Mouse (Mus musculus) intestine, embryonic 14.5 days (tissue): ENCODE results near the gene Cbx7. TPM values are rescaled to one million over a fixed set of nuclear protein-coding genes. Genes with fewer than 3 reads are reported as not detected.

Experiments
- ATAC-seq: fragments of 200-750 bp; cut with Nextera tagmentation; replicated peaks from 2 replicates; pipeline ENCODE4 v1.8.0; 2017; ENCODE audit warnings: low read depth, moderate number of reproducible peaks, moderate TSS enrichment, moderate library complexity; ENCODE audit not compliant: low FRiP score, low TSS enrichment
- DNase-seq: peaks from one replicate; pipeline ENCODE4 v3.0.0-alpha.2; 2018; ENCODE audit warnings: low spot score
- H3K27ac ChIP-seq: fragments of 300-500 bp; sonication (generic); 2 replicates; pipeline ENCODE4 v1.5.1; 2014; ENCODE audit warnings: low read depth, mild to moderate bottlenecking, control low read depth
- H3K27me3 ChIP-seq: fragments of 300-500 bp; sonication (generic); replicated peaks from 2 replicates; pipeline ENCODE4 v1.6.1; 2014; ENCODE audit warnings: low read length, control low read depth; ENCODE audit not compliant: control insufficient read depth, insufficient read depth
- H3K36me3 ChIP-seq: fragments of 300-500 bp; sonication (generic); 2 replicates; pipeline ENCODE4 v1.6.1; 2014; ENCODE audit warnings: low read length, control low read depth; ENCODE audit not compliant: control insufficient read depth, insufficient read depth
- H3K4me1 ChIP-seq: fragments of 300-500 bp; sonication (generic); replicated peaks from 2 replicates; pipeline ENCODE4 v1.6.1; 2014; ENCODE audit warnings: low read length, control low read depth, mixed read lengths; ENCODE audit not compliant: control insufficient read depth, insufficient read depth
- H3K4me2 ChIP-seq: fragments of 300-500 bp; sonication (generic); 2 replicates; pipeline ENCODE4 v1.6.1; 2014; ENCODE audit warnings: low read length
- H3K4me3 ChIP-seq: fragments of 300-500 bp; sonication (generic); 2 replicates; pipeline ENCODE4 v1.5.1; 2014; ENCODE audit warnings: low read depth, low read length, control low read depth, mixed read lengths
- H3K9ac ChIP-seq: fragments of 300-500 bp; sonication (generic); 2 replicates; pipeline ENCODE4 v1.6.1; 2014; ENCODE audit warnings: mild to moderate bottlenecking, low read length
- H3K9me3 ChIP-seq: fragments of 300-500 bp; sonication (generic); 2 replicates; pipeline ENCODE4 v1.6.1; 2016; ENCODE audit warnings: low read length, control low read depth; ENCODE audit not compliant: control insufficient read depth
- WGBS: fragments of 180-500 bp; shearing (Covaris S2); extraction: QIAGEN DNeasy Blood & Tissue Kit; methylation state at CpG from one replicate; pipeline ENCODE4 v1.1.7; 2014; 5-methylcytosine and 5-hydroxymethylcytosine counted together
- polyA plus RNA-seq: library from polyadenylated mRNA; unstranded; fragments of >200 nt; fragmentation: Nextera tagmentation; extraction: Ambion mirVana; gene quantifications from 2 replicates; pipeline ENCODE4 v1.2.1, GENCODE M21; 2014

The Cbx7 gene
- polyA plus RNA-seq, 1 experiment from 2014 or later: 6.2 TPM

DNA sequence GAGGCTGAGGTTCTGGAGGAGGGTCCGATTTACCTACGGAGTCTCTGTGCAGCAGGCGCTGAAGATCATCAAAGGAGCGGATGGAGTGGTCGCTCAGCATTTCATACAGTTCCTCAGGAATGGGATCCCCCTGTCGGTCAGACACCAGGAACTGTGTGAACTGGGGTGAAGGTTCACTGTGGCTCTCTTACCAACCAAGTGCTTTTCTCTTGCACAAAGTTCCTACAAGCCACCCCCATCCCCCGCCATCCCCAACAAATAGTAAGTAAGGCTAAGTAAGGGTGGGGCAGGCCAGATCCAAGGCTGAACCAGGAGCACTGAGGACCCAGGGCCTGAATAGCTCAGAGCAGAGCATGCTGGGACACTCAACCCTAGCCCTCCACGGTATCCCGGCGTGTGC lies 34.5 kb upstream of the Cbx7 start:
- WGBS: 72% methylated on average over 10 of the region's 10 CpGs
- Histone ChIP-seq H3K27me3 (no peaks in the 10 kb centered on the region), H3K27ac (0 out of 2 replicates have a peak overlapping the region, but pooled peaks have one; percentile 33), H3K4me1 (0 out of 2 replicates have a peak, but pooled peaks cover 4% of the 10 kb centered on the region), H3K9ac (no peak overlapping the region), H3K4me3 (no peak overlapping the region), H3K9me3 (no peaks in the 10 kb centered on the region), H3K4me2 (no peak overlapping the region), H3K36me3 (no peaks in the 10 kb centered on the region)
- DNase-seq (no peak), ATAC-seq (no peak)

GRCm38 (mm10) chr15:80004644-80005340 lies 33.9 kb upstream of the Cbx7 start:
- Histone ChIP-seq H3K27me3 (no peaks in the 10 kb centered on the region), H3K36me3 (no peaks in the 10 kb centered on the region), H3K4me1 (0 out of 2 replicates have a peak, but pooled peaks cover 4% of the 10 kb centered on the region), H3K27ac (0 out of 2 replicates have a peak overlapping the region, but pooled peaks have one; percentile 33), H3K4me2 (no peak overlapping the region), H3K9ac (no peak overlapping the region), H3K9me3 (no peaks in the 10 kb centered on the region), H3K4me3 (no peak overlapping the region)
- DNase-seq (no peak), ATAC-seq (0 out of 2 replicates have a peak, but pooled peaks have one; percentile 11)
- 52% methylated on average over 14 of the region's 14 CpGs for WGBS

- DNase-seq (no peak), ATAC-seq (no peak)
- Histone ChIP-seq H3K9me3 (no peaks in the 10 kb centered on the region), H3K4me2 (no peak overlapping the region), H3K27ac (no peak overlapping the region), H3K36me3 (no peaks in the 10 kb centered on the region), H3K4me1 (0 out of 2 replicates have a peak, but pooled peaks cover 4% of the 10 kb centered on the region), H3K9ac (no peak overlapping the region), H3K4me3 (no peak overlapping the region), H3K27me3 (no peaks in the 10 kb centered on the region)
- WGBS: 79% methylated on average over 2 of the region's 2 CpGs
Measured at GRCm38 (mm10) chr15:80003581-80003980, 32.7 kb upstream of the Cbx7 start.

- WGBS: 91% methylated on average over 23 of the region's 23 CpGs
- Histone ChIP-seq H3K4me1 (0 out of 2 replicates have a peak, but pooled peaks cover 4% of the 10 kb centered on the region), H3K27me3 (no peaks in the 10 kb centered on the region), H3K4me2 (no peak overlapping the region), H3K4me3 (no peak overlapping the region), H3K9me3 (no peaks in the 10 kb centered on the region), H3K27ac (no peak overlapping the region), H3K36me3 (no peaks in the 10 kb centered on the region), H3K9ac (no peak overlapping the region)
- DNase-seq: no peak
- ATAC-seq: no peak
Measured at GRCm38 (mm10) chr15:80001601-80002000, 30.7 kb upstream of the Cbx7 start.

DNA sequence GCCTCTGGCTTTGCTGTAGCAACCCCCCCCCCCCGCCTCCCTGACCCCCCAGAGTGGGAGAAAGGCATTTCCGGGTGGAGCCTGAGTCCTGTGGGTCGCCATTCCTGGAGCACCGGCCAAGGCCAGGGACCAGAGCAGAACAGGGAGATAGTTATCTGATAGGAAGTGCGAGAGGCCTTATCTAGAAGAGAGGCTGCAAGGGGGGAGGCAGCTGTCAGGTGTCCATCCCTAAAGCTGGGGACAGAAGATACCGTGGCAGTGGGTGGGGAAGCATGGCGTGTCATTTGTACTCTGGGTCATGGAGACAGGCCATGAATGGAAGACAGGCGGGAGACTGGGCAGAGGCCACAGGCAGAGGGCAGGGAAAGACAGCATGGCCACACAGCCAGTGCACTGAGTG lies 29.8 kb upstream of the Cbx7 start:
- no peak overlapping the region for H3K4me3 ChIP-seq
- H3K27me3 ChIP-seq: no peaks in the 10 kb centered on the region
- no peak overlapping the region for H3K27ac ChIP-seq
- no peak overlapping the region for H3K9ac ChIP-seq
- no peaks in the 10 kb centered on the region for H3K9me3 ChIP-seq
- no peak overlapping the region for H3K4me2 ChIP-seq
- 45% methylated on average over 8 of the region's 8 CpGs for WGBS
- ATAC-seq (no peak), DNase-seq (no peak)
- no peaks in the 10 kb centered on the region for H3K4me1 ChIP-seq
- no peaks in the 10 kb centered on the region for H3K36me3 ChIP-seq

- Histone ChIP-seq H3K27me3 (no peaks in the 10 kb centered on the region), H3K36me3 (no peaks in the 10 kb centered on the region), H3K9me3 (no peaks in the 10 kb centered on the region), H3K4me2 (no peak overlapping the region), H3K4me3 (no peak overlapping the region), H3K27ac (no peak overlapping the region), H3K4me1 (no peaks in the 10 kb centered on the region), H3K9ac (no peak overlapping the region)
- no peak for DNase-seq
- 61% methylated on average over 3 of the region's 3 CpGs for WGBS
- ATAC-seq: no peak
Measured at GRCm38 (mm10) chr15:79997988-79998387, 27.1 kb upstream of the Cbx7 start.

- 93% methylated on average over 11 of the region's 11 CpGs for WGBS
- H3K27me3 ChIP-seq: no peaks in the 10 kb centered on the region
- H3K36me3 ChIP-seq: no peaks in the 10 kb centered on the region
- H3K27ac ChIP-seq: no peak overlapping the region
- H3K4me1 ChIP-seq: no peaks in the 10 kb centered on the region
- ATAC-seq (no peak), DNase-seq (no peak)
- no peaks in the 10 kb centered on the region for H3K9me3 ChIP-seq
- no peak overlapping the region for H3K9ac ChIP-seq
- H3K4me3 ChIP-seq: no peak overlapping the region
- H3K4me2 ChIP-seq: no peak overlapping the region
Measured at GRCm38 (mm10) chr15:79996781-79997180, 25.9 kb upstream of the Cbx7 start.

DNA sequence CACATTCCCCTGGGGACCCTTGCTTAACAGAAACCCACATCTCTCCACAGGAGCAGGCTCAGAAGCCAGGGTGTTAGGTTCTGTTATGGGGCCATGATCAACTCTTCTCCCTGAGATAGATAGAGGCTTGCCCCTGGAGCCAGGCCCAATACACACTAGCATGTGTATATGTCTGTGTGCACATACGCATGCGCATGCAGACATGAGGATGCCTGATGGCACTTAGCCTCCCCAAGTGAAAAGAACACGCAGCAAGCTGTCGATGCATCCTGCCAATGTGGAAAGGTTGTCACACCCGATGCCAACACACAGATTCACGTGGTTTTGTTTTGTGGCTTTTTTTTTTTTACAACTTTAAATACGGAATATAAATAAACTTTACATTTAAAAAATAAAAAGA lies 24.6 kb upstream of the Cbx7 start:
- Histone ChIP-seq H3K4me1 (no peaks in the 10 kb centered on the region), H3K27me3 (no peaks in the 10 kb centered on the region), H3K36me3 (no peaks in the 10 kb centered on the region), H3K27ac (no peak overlapping the region), H3K4me3 (no peak overlapping the region), H3K4me2 (no peak overlapping the region), H3K9ac (no peak overlapping the region), H3K9me3 (no peaks in the 10 kb centered on the region)
- WGBS: 94% methylated on average over 7 of the region's 7 CpGs
- ATAC-seq (no peak), DNase-seq (no peak)

DNA sequence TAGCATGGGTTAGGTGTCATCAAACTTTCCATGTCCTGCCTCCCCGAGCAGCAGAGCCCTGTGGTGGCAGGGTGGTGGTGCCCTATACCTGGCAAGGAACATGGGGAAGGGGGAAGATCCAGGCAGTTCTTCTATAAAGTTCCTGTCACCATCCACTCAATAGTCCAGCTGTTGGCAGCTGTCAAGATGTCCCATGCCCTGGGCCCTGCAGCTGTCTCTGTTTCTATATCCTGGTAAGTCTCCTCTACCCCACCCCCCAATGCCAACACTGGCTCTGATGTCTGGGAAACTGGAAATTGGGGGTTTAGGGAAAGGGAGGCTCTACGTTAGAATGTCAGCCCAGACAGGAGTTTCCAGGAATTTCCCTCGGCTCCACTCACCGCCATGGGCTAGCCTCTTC lies 23.6 kb upstream of the Cbx7 start:
- ATAC-seq (no peak), DNase-seq (no peak)
- no peak overlapping the region for H3K27ac ChIP-seq
- WGBS: 74% methylated on average over 4 of the region's 4 CpGs
- no peak overlapping the region for H3K9ac ChIP-seq
- no peaks in the 10 kb centered on the region for H3K27me3 ChIP-seq
- H3K4me2 ChIP-seq: no peak overlapping the region
- no peaks in the 10 kb centered on the region for H3K4me1 ChIP-seq
- no peaks in the 10 kb centered on the region for H3K9me3 ChIP-seq
- H3K4me3 ChIP-seq: no peak overlapping the region
- no peaks in the 10 kb centered on the region for H3K36me3 ChIP-seq
